Mouse (Mus musculus) heart, adult 2 months (tissue): Measurements from ENCODE around the gene Sgpp1.

Experiments used
- CTCF ChIP-seq: fragments of 200-600 bp; IDR thresholded peaks from 2 replicates; pipeline ENCODE4 v1.8.1; 2022; ENCODE audit warnings: antibody characterized with exemption, mild to moderate bottlenecking, moderate library complexity
- EP300 ChIP-seq: fragments of 200-500 bp; IDR thresholded peaks from 2 replicates; pipeline ENCODE4 v1.6.1; 2011; ENCODE audit warnings: low read depth, low read length, control low read depth; ENCODE audit not compliant: insufficient read depth
- POLR2A ChIP-seq: fragments of 200-500 bp; IDR thresholded peaks from 2 replicates; pipeline ENCODE4 v1.6.1; 2011; ENCODE audit warnings: mild to moderate bottlenecking, low read depth, low read length, control low read depth; ENCODE audit not compliant: insufficient read depth

DNA sequence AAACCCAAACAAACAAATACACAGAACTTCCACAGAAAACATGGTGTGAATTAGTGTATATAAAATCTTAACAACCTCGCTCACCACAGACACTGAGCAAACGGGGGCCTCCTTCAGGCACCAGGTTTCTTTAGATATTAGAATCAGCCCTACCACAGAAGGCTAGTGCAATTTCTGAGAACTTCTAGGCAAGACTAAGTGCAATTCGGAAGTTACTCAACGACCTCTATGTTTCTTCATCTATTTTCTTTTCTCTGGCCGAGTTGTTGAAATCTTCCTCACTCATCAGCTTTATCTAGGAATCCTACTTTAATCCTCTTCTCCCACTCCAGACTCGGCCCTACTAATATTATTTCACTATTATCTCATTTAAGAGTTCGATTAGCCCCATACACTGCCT is 46.5 kb upstream of the Sgpp1 start:
- TF ChIP-seq POLR2A, result no peak
- no peak for TF ChIP-seq CTCF
- TF ChIP-seq EP300, result no peak
